Mouse (Mus musculus) erythroid progenitor cell, adult 5-6 weeks (primary cell): ENCODE data around the gene Carnmt1. TPM values are rescaled to one million over a fixed set of nuclear protein-coding genes. Genes with fewer than 3 reads are reported as not detected.
A peak's percentile ranks its signal among the peaks of the same experiment; 100 is the strongest.

Source experiments
- ATAC-seq: replicated peaks from 2 replicates; pipeline ENCODE4 v1.8.0; 2016; ENCODE audit warnings: moderate number of reproducible peaks, mild to moderate bottlenecking, moderate TSS enrichment, inconsistent platforms; ENCODE audit not compliant: poor library complexity, low FRiP score, severe bottlenecking
- total RNA-seq, 2 experiments: library from RNA; stranded (forward) in 1 of 2; stranded (reverse) in 1 of 2; fragments of 150-400 nt in 1 of 2; fragments of 186-747, 209-891 nt in 1 of 2; gene quantifications; 2 replicates each; pipeline versions ENCODE4 v1.2.3 to v1.2.4; 2015 to 2017; ENCODE audit warnings: low replicate concordance in 2 of 2

Gene Carnmt1
- total RNA-seq, 2 experiments from 2014 or later, result 10.7 to 20.5 TPM

GRCm38 (mm10) chr19:18710903-18711302, 40.3 kb downstream of the Carnmt1 start:
- ATAC-seq, result no peak

GRCm38 (mm10) chr19:18711589-18711988, 41.0 kb downstream of the Carnmt1 start:
- ATAC-seq, result no peak

- ATAC-seq, result peak; percentile 22
Observed at GRCm38 (mm10) chr19:18712153-18712865, 41.7 kb downstream of the Carnmt1 start.

GRCm38 (mm10) chr19:18712866-18713300, 42.3 kb downstream of the Carnmt1 start, which contains the start of gene D030056L22Rik:
Gene D030056L22Rik (plus strand): TSS chr19:18713193.
- peak; percentile 93 for ATAC-seq

- peak; percentile 20; the same call in 1 of the 2 replicates for ATAC-seq
Observed at GRCm38 (mm10) chr19:18713357-18713756, 42.8 kb downstream of the Carnmt1 start.

GRCm38 (mm10) chr19:18716374-18716773, 45.8 kb downstream of the Carnmt1 start:
- peak; percentile 41; the same call in 1 of the 2 replicates for ATAC-seq

GRCm38 (mm10) chr19:18720337-18720736, 49.8 kb downstream of the Carnmt1 start:
- ATAC-seq, result no peak

GRCm38 (mm10) chr19:18725186-18725585, 54.6 kb downstream of the Carnmt1 start:
- ATAC-seq, result no peak

GRCm38 (mm10) chr19:18730255-18730654, 59.7 kb downstream of the Carnmt1 start:
- ATAC-seq, result no peak

GRCm38 (mm10) chr19:18731077-18731476, 60.5 kb downstream of the Carnmt1 start:
- ATAC-seq, result no peak

GRCm38 (mm10) chr19:18735901-18736300, 65.3 kb downstream of the Carnmt1 start:
- no peak for ATAC-seq

- ATAC-seq, result no peak
Observed at GRCm38 (mm10) chr19:18739146-18739545, 68.6 kb downstream of the Carnmt1 start.

- ATAC-seq, result no peak
Observed at GRCm38 (mm10) chr19:18743946-18744345, 73.4 kb downstream of the Carnmt1 start.

GRCm38 (mm10) chr19:18746576-18747340, 76.2 kb downstream of the Carnmt1 start:
- ATAC-seq, result no peak

- no peak for ATAC-seq
Observed at GRCm38 (mm10) chr19:18747379-18747778, 76.8 kb downstream of the Carnmt1 start.

- ATAC-seq, result no peak
Observed at GRCm38 (mm10) chr19:18749598-18750339, 79.2 kb downstream of the Carnmt1 start, which contains the start of gene Trpm6. Gene Trpm6 (plus strand): TSS chr19:18749983.
